Mouse (Mus musculus) cerebellum, adult 2 months (tissue): ENCODE results near the gene Cltc.

ENCODE experiments used
- CTCF ChIP-seq: fragments of 200-500 bp; IDR thresholded peaks from 2 replicates; pipeline ENCODE4 v1.5.1; 2011; ENCODE audit warnings: low read depth, mild to moderate bottlenecking, control low read depth, low read length, moderate library complexity, borderline replicate concordance; ENCODE audit not compliant: insufficient read depth
- POLR2A ChIP-seq: fragments of 200-500 bp; IDR thresholded peaks from 2 replicates; pipeline ENCODE4 v1.6.1; 2011; ENCODE audit warnings: low read length, control low read depth, borderline replicate concordance; ENCODE audit not compliant: insufficient read depth

- TF ChIP-seq CTCF (no peak), POLR2A (no peak)
These were observed 65.4 kb downstream of the Cltc start for GRCm38 (mm10) chr11:86691956-86692355.
